Mouse (Mus musculus): ENCODE data around the gene Rarb.

DNA sequence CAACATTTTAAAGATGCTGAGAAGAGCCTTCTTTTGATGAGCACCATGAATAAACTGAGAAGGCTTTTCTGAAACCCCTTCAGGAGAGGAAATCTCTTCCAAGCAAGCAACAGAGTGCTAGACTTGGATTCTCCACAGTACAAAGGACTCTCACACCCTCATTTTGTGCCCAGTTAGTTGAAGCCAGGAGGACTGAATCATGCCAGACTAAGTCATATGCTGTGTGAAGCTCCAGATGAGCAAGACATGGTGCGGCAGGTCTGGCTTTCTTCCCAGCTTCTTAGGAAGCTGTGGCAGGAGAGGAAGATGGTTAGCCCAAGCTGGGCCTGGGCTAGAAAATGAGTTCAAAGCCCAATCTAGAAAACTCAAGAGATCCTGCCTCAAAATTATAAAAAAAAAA is 267.1 kb downstream of the Rarb start:
- TF ChIP-seq CTCF (IDR thresholded peaks at IDR 0.05; ENCODE audit: low read depth, low read length) (no peak), GATA1 (IDR thresholded peaks at IDR 0.05; ENCODE audit: borderline replicate concordance, low read length) (no peak)
